Mouse (Mus musculus) heart, embryonic 11.5 days (tissue): ENCODE data around the gene Atp9a. TPM values are rescaled to one million over a fixed set of nuclear protein-coding genes. Genes with fewer than 3 reads are reported as not detected.

Experiments used
- ATAC-seq: fragments of 200-750 bp; cut with Nextera tagmentation; replicated peaks from 2 replicates; pipeline ENCODE4 v1.8.0; 2017; ENCODE audit warnings: moderate library complexity; ENCODE audit not compliant: insufficient number of reproducible peaks, low FRiP score, low TSS enrichment
- H3K27ac ChIP-seq: fragments of 300-500 bp; sonication (generic); 2 replicates; pipeline ENCODE4 v1.5.1; 2014; ENCODE audit warnings: mild to moderate bottlenecking, low read depth, low read length
- H3K27me3 ChIP-seq: fragments of 300-500 bp; sonication (generic); 2 replicates; pipeline ENCODE4 v1.6.1; 2014; ENCODE audit warnings: mild to moderate bottlenecking, low read length, mixed read lengths; ENCODE audit not compliant: control insufficient read depth, insufficient read depth
- H3K36me3 ChIP-seq: fragments of 300-500 bp; sonication (generic); 2 replicates; pipeline ENCODE4 v1.6.1; 2014; ENCODE audit warnings: mild to moderate bottlenecking, low read length, moderate library complexity, mixed read lengths; ENCODE audit not compliant: control insufficient read depth, insufficient read depth
- H3K4me1 ChIP-seq: fragments of 300-500 bp; sonication (generic); 2 replicates; pipeline ENCODE4 v1.6.1; 2014; ENCODE audit warnings: low read length; ENCODE audit not compliant: control insufficient read depth, insufficient read depth
- H3K4me2 ChIP-seq: fragments of 300-500 bp; sonication (generic); 2 replicates; pipeline ENCODE4 v1.6.1; 2014; ENCODE audit warnings: mild to moderate bottlenecking, moderate library complexity
- H3K4me3 ChIP-seq: fragments of 300-500 bp; sonication (generic); 2 replicates; pipeline ENCODE4 v1.5.1; 2014; ENCODE audit warnings: low read depth, low read length
- H3K9ac ChIP-seq: fragments of 300-500 bp; sonication (generic); 2 replicates; pipeline ENCODE4 v1.6.1; 2014; ENCODE audit warnings: mild to moderate bottlenecking, low read depth, low read length, moderate library complexity
- H3K9me3 ChIP-seq: fragments of 300-500 bp; sonication (generic); replicated peaks from 2 replicates; pipeline ENCODE4 v1.6.1; 2016; ENCODE audit warnings: low read length; ENCODE audit not compliant: control insufficient read depth
- WGBS: fragments of 180-500 bp; shearing (Covaris S2); extraction: QIAGEN DNeasy Blood & Tissue Kit; methylation state at CpG from one replicate; pipeline ENCODE4 v1.1.7; 2014; ENCODE audit not compliant: insufficient replicate concordance; 5-methylcytosine and 5-hydroxymethylcytosine counted together
- polyA plus RNA-seq: library from polyadenylated mRNA; unstranded; fragments of >200 nt; fragmentation: Nextera tagmentation; extraction: Ambion mirVana; gene quantifications from 2 replicates; pipeline ENCODE4 v1.2.1, GENCODE M21; 2014

The Atp9a gene
- polyA plus RNA-seq, 1 experiment from 2014 or later: 7.5 TPM

DNA sequence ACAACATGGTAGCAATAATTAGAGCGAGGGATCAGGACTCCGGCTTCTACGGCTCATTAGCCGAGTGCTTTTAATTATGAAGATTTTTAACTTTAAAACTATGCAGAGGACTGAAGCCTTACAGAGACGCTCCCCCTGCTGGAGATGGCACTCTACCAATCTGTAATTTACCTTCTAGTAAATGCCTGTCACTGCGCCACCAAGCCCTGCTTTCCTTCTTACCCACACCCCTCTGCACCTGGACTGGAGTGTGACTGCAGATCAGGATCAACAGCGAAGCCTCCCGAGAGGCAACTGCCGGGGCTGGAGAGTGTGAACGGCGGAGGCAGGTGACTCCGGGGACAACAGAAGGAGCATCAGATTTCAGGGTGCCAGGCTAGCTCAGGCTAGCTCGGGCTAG lies 72.4 kb downstream of the Atp9a start:
- WGBS: 60% methylated on average over 13 of the region's 13 CpGs
- no peak overlapping the region for H3K4me3 ChIP-seq
- H3K27me3 ChIP-seq: peaks cover 4% of the 10 kb centered on the region; the same call in 1 of the 2 replicates
- H3K9me3 ChIP-seq: no peaks in the 10 kb centered on the region
- no peak for ATAC-seq
- H3K36me3 ChIP-seq: peaks cover 5% of the 10 kb centered on the region; the same call in 1 of the 2 replicates
- no peak overlapping the region; the same call in 1 of the 2 replicates for H3K4me2 ChIP-seq
- H3K27ac ChIP-seq: no peak overlapping the region
- no peak overlapping the region for H3K9ac ChIP-seq
- H3K4me1 ChIP-seq: no peaks in the 10 kb centered on the region

DNA sequence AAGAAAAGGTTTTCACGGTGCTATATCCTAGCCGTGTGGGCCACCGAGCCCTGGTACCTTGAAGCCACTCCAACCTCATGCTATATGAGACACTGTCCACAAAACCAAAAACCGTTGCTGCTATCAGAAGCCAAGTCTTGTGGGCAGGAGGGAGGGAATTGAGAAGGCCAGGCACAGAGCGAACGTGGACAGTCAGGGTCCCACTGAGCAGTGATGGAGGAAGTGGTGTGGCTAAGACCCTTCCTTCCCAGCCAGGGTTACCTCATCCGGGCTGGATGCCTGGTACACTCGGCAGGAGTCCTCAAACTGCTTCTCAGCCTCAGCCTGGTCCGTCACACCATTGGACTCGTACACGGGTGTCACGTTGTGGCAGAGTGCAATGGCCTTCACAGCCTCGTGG lies 74.5 kb downstream of the Atp9a start:
- Histone ChIP-seq H3K4me3 (no peak overlapping the region), H3K9ac (no peak overlapping the region), H3K27ac (no peak overlapping the region), H3K4me2 (no peak overlapping the region), H3K27me3 (peaks cover 4% of the 10 kb centered on the region; the same call in 1 of the 2 replicates), H3K36me3 (no peaks in the 10 kb centered on the region), H3K4me1 (no peaks in the 10 kb centered on the region), H3K9me3 (no peaks in the 10 kb centered on the region)
- 81% methylated on average over 13 of the region's 13 CpGs for WGBS
- ATAC-seq: no peak

DNA sequence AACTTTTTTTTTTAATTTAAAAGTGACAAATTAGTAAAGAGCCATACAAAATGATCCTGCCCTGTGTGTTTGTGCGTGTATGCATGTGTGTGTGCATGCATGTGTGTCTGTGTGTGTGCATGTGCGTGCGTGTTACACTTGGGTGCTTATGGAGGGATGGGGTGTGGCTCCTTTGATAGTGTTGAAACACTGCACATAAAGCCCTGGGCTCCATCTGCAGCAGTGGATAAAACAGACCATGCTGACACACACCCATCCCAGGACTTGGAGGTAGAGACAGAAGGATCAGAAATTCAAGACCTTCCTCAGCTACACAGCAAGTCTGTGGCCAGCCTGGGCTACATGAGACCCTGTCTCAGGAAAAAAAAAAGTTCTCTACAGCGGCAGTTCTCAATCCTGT lies 76.5 kb downstream of the Atp9a start:
- Histone ChIP-seq H3K4me3 (no peak overlapping the region), H3K9ac (no peak overlapping the region), H3K36me3 (no peaks in the 10 kb centered on the region), H3K27me3 (peaks cover 10% of the 10 kb centered on the region; the same call in 1 of the 2 replicates), H3K27ac (no peak overlapping the region), H3K4me2 (no peak overlapping the region), H3K9me3 (no peaks in the 10 kb centered on the region), H3K4me1 (no peaks in the 10 kb centered on the region)
- ATAC-seq: no peak
- WGBS: 74% methylated on average over 4 of the region's 4 CpGs

DNA sequence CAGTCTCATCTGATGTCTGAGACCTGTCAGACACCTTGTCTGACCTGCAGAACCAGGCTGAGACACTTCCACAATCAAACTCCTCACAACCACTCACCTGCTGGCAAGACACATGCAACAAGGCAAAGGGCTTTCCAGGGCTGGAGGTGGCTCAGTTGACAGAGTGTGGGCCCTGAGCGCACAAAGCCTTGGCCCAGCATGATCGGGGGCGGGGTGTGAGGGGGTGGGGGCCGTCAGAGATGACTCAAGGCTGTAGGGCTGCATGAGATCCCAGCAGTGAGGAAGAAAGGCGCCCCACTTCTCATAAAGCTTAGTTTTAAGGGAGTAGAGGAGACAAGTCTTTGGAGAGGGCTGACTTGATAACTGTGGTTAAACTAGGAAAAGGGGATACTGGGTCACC lies 78.5 kb downstream of the Atp9a start:
- H3K36me3 ChIP-seq: no peaks in the 10 kb centered on the region
- H3K27me3 ChIP-seq: peaks cover 6% of the 10 kb centered on the region; the same call in 1 of the 2 replicates
- no peaks in the 10 kb centered on the region for H3K9me3 ChIP-seq
- WGBS: 63% methylated on average over 5 of the region's 5 CpGs
- no peak overlapping the region for H3K9ac ChIP-seq
- ATAC-seq: no peak
- no peak overlapping the region for H3K27ac ChIP-seq
- H3K4me2 ChIP-seq: no peak overlapping the region
- H3K4me1 ChIP-seq: no peaks in the 10 kb centered on the region
- H3K4me3 ChIP-seq: no peak overlapping the region

DNA sequence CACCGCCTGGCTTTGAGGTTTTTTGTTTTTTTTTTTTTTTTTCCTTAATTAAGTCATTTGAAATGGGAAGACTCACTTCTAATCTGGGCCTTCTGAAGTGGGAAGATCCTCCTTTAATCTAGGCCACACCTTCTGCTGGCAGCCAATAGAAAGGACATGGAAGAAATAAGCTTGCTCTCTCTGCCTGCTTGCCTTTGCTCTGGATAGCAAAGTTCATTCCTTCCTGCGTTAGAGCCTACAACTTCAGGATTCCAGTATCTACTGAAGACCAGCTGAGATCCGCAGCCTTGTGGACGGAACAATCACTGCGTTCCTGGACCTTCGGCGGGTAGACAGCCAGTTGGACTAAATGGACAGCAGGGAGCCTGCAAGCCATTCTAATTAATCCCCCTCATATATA lies 79.0 kb downstream of the Atp9a start:
- Histone ChIP-seq H3K4me1 (no peaks in the 10 kb centered on the region), H3K4me3 (no peak overlapping the region), H3K9me3 (no peaks in the 10 kb centered on the region), H3K4me2 (no peak overlapping the region), H3K9ac (no peak overlapping the region), H3K27ac (no peak overlapping the region), H3K27me3 (peaks cover 6% of the 10 kb centered on the region; the same call in 1 of the 2 replicates), H3K36me3 (no peaks in the 10 kb centered on the region)
- 82% methylated on average over 7 of the region's 7 CpGs for WGBS
- ATAC-seq: no peak

DNA sequence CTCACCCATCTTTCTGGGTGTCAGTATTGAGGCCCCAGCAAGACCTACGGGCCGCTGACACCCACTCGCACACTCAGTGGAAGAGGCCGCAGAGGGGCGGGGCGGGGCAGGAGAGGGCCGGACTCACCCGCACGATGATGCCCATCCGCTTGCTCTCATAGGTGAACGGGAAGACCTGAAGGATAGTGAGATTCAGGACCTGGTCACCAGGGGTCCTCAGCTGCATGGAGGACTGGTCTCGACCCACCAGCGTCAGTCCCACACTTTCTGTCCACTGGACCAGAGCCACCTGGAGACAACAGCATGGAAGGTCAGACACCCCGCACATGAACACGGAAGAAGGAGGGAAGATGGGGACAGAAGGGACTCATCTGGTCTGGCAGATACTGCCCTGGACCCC lies 80.4 kb downstream of the Atp9a start:
- 58% methylated on average over 15 of the region's 15 CpGs for WGBS
- no peak for ATAC-seq
- Histone ChIP-seq H3K4me3 (no peak overlapping the region), H3K27ac (no peak overlapping the region), H3K9me3 (no peaks in the 10 kb centered on the region), H3K9ac (no peak overlapping the region), H3K27me3 (peaks cover 6% of the 10 kb centered on the region; the same call in 1 of the 2 replicates), H3K4me1 (no peaks in the 10 kb centered on the region), H3K4me2 (no peak overlapping the region), H3K36me3 (no peaks in the 10 kb centered on the region)

DNA sequence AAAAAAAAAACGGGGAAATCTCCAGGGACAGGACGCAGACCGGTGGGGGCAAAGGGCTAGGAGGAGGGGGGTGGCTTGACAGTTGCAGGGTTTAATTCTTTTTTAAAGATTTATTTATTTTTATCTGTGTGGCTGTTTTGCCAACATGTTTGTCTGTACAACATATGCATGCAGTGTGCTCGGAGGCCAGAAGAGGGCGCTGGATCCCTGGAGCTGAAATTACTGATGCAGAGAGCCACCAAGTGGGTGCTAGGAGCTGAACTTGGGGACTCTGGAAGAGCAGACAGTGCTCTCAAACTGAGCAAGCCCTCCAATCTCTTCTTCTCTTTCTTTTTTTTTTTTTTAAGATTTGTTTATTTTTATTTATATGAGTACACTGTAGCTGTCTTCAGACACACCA lies 81.9 kb downstream of the Atp9a start:
- no peak overlapping the region for H3K9ac ChIP-seq
- WGBS: 48% methylated on average over 5 of the region's 5 CpGs

DNA sequence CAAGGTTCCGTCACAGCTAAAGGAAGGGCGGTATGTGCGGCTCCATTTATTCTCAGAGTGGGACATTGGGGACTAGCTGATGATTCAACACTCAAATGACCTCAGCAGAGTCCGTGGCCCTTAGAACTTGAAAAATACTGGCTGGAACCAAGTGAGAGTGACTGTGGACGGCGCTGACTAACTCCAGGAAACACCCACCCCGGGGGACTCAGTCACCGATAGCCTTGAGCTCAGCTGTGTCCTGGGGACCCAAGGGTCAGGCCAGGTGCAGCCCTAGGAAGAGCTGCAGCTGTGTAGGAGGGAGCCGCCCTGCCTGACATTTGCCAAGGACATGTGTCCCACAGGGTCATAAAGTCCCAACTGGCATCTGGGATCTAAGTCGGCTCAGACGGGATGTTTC lies 83.7 kb downstream of the Atp9a start:
- no peaks in the 10 kb centered on the region for H3K36me3 ChIP-seq
- peaks cover 9% of the 10 kb centered on the region for H3K4me1 ChIP-seq
- H3K4me3 ChIP-seq: no peak overlapping the region
- H3K27ac ChIP-seq: no peak overlapping the region
- no peak for ATAC-seq
- peaks cover 11% of the 10 kb centered on the region; the same call in 1 of the 2 replicates for H3K27me3 ChIP-seq
- WGBS: 76% methylated on average over 11 of the region's 11 CpGs
- H3K4me2 ChIP-seq: no peak overlapping the region
- H3K9me3 ChIP-seq: no peaks in the 10 kb centered on the region
- no peak overlapping the region for H3K9ac ChIP-seq

More for the DNA sequence above, 81.9 kb downstream of the Atp9a start:
- H3K4me1 ChIP-seq: peaks cover 1% of the 10 kb centered on the region; the same call in 1 of the 2 replicates
- no peaks in the 10 kb centered on the region for H3K9me3 ChIP-seq
- no peak overlapping the region for H3K4me3 ChIP-seq
- ATAC-seq: no peak
- H3K4me2 ChIP-seq: no peak overlapping the region
- H3K27ac ChIP-seq: no peak overlapping the region
- peaks cover 6% of the 10 kb centered on the region; the same call in 1 of the 2 replicates for H3K27me3 ChIP-seq
- H3K36me3 ChIP-seq: no peaks in the 10 kb centered on the region

DNA sequence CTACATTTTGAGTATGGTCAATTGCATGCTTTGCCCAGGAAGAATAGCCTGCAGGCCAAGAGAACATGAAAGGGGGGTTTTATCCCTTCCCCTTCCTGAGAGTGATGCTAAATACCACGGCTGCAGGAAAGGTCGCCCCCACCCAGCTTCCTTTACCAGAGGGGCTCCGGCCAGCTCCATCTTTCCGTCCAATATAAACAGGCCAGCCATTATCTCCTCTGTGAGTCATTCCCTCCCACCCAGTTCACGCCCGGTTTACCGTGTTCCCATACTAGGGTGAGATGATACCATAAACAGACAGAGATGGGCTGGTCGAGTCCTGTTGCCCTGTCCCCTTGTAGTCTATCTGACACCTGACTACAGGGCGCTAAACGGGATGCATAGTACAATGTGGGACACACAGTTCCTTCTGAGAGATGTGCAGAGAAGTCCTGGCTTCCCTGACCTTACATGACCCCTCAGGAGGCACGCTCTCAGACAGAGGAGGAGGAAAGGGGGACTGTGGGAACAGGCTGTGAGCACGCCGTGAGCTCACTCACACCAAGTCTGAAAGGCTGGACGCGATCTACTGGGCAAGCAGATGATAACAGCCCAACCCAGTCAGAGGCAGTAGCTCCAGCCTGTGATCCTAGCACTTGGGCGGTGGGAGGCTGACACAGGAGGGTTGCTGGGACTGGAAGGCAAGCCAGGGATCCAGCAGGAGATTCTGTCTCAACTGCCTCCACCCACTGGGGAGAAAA lies 85.5 kb downstream of the Atp9a start:
- peak; percentile 50; the same call in 1 of the 2 replicates for ATAC-seq
- H3K36me3 ChIP-seq: no peaks in the 10 kb centered on the region
- H3K9ac ChIP-seq: no peak overlapping the region
- H3K27ac ChIP-seq: peak overlapping the region; percentile 38; the same call in 1 of the 2 replicates
- 42% methylated on average over 16 of the region's 16 CpGs for WGBS
- H3K4me1 ChIP-seq: peaks cover 9% of the 10 kb centered on the region
- H3K4me3 ChIP-seq: no peak overlapping the region
- no peak overlapping the region for H3K4me2 ChIP-seq
- H3K27me3 ChIP-seq: peaks cover 9% of the 10 kb centered on the region
- H3K9me3 ChIP-seq: no peaks in the 10 kb centered on the region
